Mouse (Mus musculus) limb, embryonic 12.5 days (tissue): ENCODE data around the gene Itgb2. TPM values are rescaled to one million over a fixed set of nuclear protein-coding genes. Genes with fewer than 3 reads are reported as not detected.

Experiments used
- ATAC-seq: fragments of 200-750 bp; cut with Nextera tagmentation; 2 replicates; pipeline ENCODE4 v1.8.0; 2017; ENCODE audit warnings: low read depth, moderate TSS enrichment; ENCODE audit not compliant: insufficient number of reproducible peaks, insufficient read depth, low FRiP score, low TSS enrichment
- H3K27ac ChIP-seq: fragments of 300-500 bp; sonication (generic); 2 replicates; pipeline ENCODE4 v1.5.1; 2016; ENCODE audit warnings: mild to moderate bottlenecking, moderate library complexity
- H3K27me3 ChIP-seq: fragments of 300-500 bp; sonication (generic); 2 replicates; pipeline ENCODE4 v1.6.1; 2016; ENCODE audit warnings: mild to moderate bottlenecking, moderate library complexity
- H3K36me3 ChIP-seq: fragments of 300-500 bp; sonication (generic); 2 replicates; pipeline ENCODE4 v1.6.1; 2016; ENCODE audit warnings: mild to moderate bottlenecking, moderate library complexity
- H3K4me1 ChIP-seq: fragments of 300-500 bp; sonication (generic); replicated peaks from 2 replicates; pipeline ENCODE4 v1.6.1; 2016
- H3K4me2 ChIP-seq: fragments of 300-500 bp; sonication (generic); 2 replicates; pipeline ENCODE4 v1.6.1; 2016; ENCODE audit warnings: mild to moderate bottlenecking, moderate library complexity
- H3K4me3 ChIP-seq: fragments of 300-500 bp; sonication (generic); replicated peaks from 2 replicates; pipeline ENCODE4 v1.5.1; 2016; ENCODE audit warnings: mild to moderate bottlenecking
- H3K9ac ChIP-seq: fragments of 300-500 bp; sonication (generic); replicated peaks from 2 replicates; pipeline ENCODE4 v1.6.1; 2016; ENCODE audit warnings: mild to moderate bottlenecking, moderate library complexity
- H3K9me3 ChIP-seq: fragments of 300-500 bp; sonication (generic); 2 replicates; pipeline ENCODE4 v1.6.1; 2016; ENCODE audit warnings: mild to moderate bottlenecking, moderate library complexity
- WGBS: fragments of 180-500 bp; shearing (Covaris S2); methylation state at CpG from one replicate; pipeline ENCODE4 v1.1.7; 2016; 5-methylcytosine and 5-hydroxymethylcytosine counted together
- polyA plus RNA-seq: library from polyadenylated mRNA; unstranded; fragments of >200 nt; fragmentation: Nextera tagmentation; extraction: Ambion mirVana; gene quantifications from 2 replicates; pipeline ENCODE4 v1.2.1, GENCODE M21; 2016

The Itgb2 gene
- polyA plus RNA-seq, 1 experiment from 2014 or later: 0.98 TPM

- Histone ChIP-seq H3K4me3 (no peak overlapping the region), H3K27ac (0 out of 2 replicates have a peak overlapping the region, but pooled peaks have one; percentile 29), H3K4me1 (peaks cover 27% of the 10 kb centered on the region), H3K36me3 (no peaks in the 10 kb centered on the region; the same call in 1 of the 2 replicates), H3K27me3 (no peaks in the 10 kb centered on the region), H3K4me2 (no peak overlapping the region), H3K9me3 (no peaks in the 10 kb centered on the region), H3K9ac (no peak overlapping the region)
- 55% methylated on average over 10 of the region's 10 CpGs for WGBS
- no peak for ATAC-seq
Observed at GRCm38 (mm10) chr10:77580027-77580920, 50.2 kb downstream of the Itgb2 start.

GRCm38 (mm10) chr10:77581023-77581407, 51.0 kb downstream of the Itgb2 start:
- Histone ChIP-seq H3K4me1 (peaks cover 27% of the 10 kb centered on the region), H3K9ac (peak overlapping the region; percentile 82), H3K27ac (peak overlapping the region; percentile 92), H3K9me3 (no peaks in the 10 kb centered on the region), H3K4me3 (peak overlapping the region; percentile 82), H3K4me2 (peak overlapping the region; percentile 89), H3K36me3 (peaks cover 7% of the 10 kb centered on the region; the same call in 1 of the 2 replicates), H3K27me3 (no peaks in the 10 kb centered on the region)
- WGBS: 10% methylated on average over 8 of the region's 8 CpGs
- ATAC-seq: no peak

GRCm38 (mm10) chr10:77581408-77582284, 51.6 kb downstream of the Itgb2 start, which contains the start of gene Pttg1ip:
Gene Pttg1ip, plus strand, starts transcription at chr10:77581720.
- Histone ChIP-seq H3K27ac (peak within 1 kb of the TSS; percentile 92), H3K9ac (peak within 1 kb of the TSS; percentile 82), H3K4me3 (peak within 1 kb of the TSS; percentile 82), H3K36me3 (peaks cover 11% of the 10 kb centered on the region), H3K4me2 (peak within 1 kb of the TSS; percentile 89), H3K27me3 (no peaks in the 10 kb centered on the region), H3K4me1 (peaks cover 28% of the 10 kb centered on the region), H3K9me3 (no peaks in the 10 kb centered on the region)
- ATAC-seq: peak; percentile 97
- WGBS: 1% methylated on average over 64 of the region's 64 CpGs

GRCm38 (mm10) chr10:77582285-77582618, 52.2 kb downstream of the Itgb2 start:
- Histone ChIP-seq H3K9ac (peak overlapping the region; percentile 82), H3K27me3 (no peaks in the 10 kb centered on the region), H3K4me3 (peak overlapping the region; percentile 82), H3K9me3 (no peaks in the 10 kb centered on the region), H3K36me3 (peaks cover 17% of the 10 kb centered on the region), H3K4me2 (peak overlapping the region; percentile 89), H3K4me1 (peaks cover 30% of the 10 kb centered on the region), H3K27ac (peak overlapping the region; percentile 92)
- WGBS: 8% methylated on average over 8 of the region's 8 CpGs
- no peak for ATAC-seq

DNA sequence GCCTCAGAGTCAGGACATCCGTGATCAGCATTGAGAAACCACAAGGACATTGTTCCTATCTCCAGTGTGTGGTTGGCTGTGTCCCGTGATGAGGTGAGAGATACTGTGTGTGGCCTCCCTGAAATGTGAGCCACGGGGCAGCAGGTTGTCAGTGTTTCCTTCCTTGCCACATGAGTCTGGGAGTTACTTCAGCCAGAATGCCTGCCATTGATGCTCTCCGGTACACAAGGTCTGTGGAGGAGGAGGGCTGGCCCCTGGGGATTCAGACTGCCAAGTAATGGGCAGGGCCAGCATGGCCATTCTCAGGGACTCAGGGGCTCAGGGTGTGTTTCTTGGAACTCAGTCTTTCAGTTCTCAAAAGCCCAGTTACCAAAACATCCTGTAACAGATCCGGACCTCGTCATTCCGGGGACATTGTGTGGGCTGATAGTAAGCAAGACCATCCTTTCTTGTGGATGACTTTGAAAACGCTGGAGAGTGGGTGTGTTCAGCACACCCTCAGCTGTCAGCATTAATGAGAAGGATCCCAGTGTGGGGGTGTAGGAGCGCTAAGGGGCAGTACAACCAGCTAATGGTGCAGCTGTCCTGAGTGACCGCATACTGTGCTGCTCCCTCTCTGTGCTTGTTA, 53.9 kb downstream of the Itgb2 start:
- WGBS: 84% methylated on average over 10 of the region's 10 CpGs
- peaks cover 33% of the 10 kb centered on the region for H3K4me1 ChIP-seq
- H3K9ac ChIP-seq: no peak overlapping the region
- ATAC-seq: no peak
- H3K27ac ChIP-seq: no peak overlapping the region
- no peak overlapping the region for H3K4me3 ChIP-seq
- H3K4me2 ChIP-seq: no peak overlapping the region
- no peaks in the 10 kb centered on the region for H3K9me3 ChIP-seq
- peaks cover 33% of the 10 kb centered on the region for H3K36me3 ChIP-seq
- no peaks in the 10 kb centered on the region for H3K27me3 ChIP-seq

- 90% methylated on average over 3 of the region's 3 CpGs for WGBS
- Histone ChIP-seq H3K36me3 (peaks cover 58% of the 10 kb centered on the region), H3K27ac (no peak overlapping the region), H3K4me2 (no peak overlapping the region), H3K4me3 (no peak overlapping the region), H3K9me3 (no peaks in the 10 kb centered on the region), H3K9ac (no peak overlapping the region), H3K27me3 (no peaks in the 10 kb centered on the region), H3K4me1 (peaks cover 35% of the 10 kb centered on the region)
- no peak for ATAC-seq
Observed at GRCm38 (mm10) chr10:77586637-77587036, 56.6 kb downstream of the Itgb2 start.

DNA sequence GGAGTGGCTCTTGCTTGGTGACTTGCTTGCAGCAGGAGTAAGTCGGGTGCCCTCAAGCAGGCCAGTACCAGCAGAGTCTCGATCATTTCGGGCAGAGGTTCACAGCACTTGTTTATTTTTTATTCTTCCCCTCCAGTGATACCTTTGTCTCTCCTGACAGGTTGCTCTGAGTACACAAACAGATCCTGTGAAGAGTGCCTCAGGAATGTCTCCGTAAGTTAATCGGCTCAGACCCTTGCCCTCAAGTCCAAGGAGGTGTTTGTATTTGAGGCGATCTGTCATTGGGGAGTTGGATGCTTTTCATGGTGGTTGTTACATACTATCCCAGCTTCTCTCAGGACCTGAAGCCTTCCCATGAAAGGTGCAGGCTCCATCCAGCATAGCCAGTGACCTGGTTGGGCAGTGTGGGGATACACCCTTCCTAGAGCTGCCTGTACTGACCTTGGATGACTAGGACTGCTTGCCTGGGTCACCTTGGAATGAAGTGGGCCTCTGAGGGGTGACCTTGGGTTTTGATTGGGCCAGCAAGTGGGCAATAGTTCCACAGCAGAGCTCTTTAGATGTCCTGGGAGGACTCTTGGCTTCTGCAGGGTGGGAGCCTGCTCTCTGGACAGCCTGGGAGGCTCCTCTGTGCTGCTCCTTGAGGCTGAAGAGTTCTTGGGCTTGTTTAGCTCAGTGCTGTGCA, 57.2 kb downstream of the Itgb2 start:
- no peak overlapping the region for H3K4me2 ChIP-seq
- peaks cover 60% of the 10 kb centered on the region for H3K36me3 ChIP-seq
- H3K9me3 ChIP-seq: no peaks in the 10 kb centered on the region
- no peak overlapping the region for H3K4me3 ChIP-seq
- no peak overlapping the region for H3K27ac ChIP-seq
- no peak overlapping the region for H3K9ac ChIP-seq
- H3K4me1 ChIP-seq: peaks cover 33% of the 10 kb centered on the region
- H3K27me3 ChIP-seq: no peaks in the 10 kb centered on the region
- WGBS: 93% methylated on average over 6 of the region's 6 CpGs
- no peak for ATAC-seq

GRCm38 (mm10) chr10:77588036-77588435, 58.0 kb downstream of the Itgb2 start:
- H3K9ac ChIP-seq: no peak overlapping the region
- peaks cover 67% of the 10 kb centered on the region for H3K36me3 ChIP-seq
- H3K4me1 ChIP-seq: peaks cover 25% of the 10 kb centered on the region
- H3K4me3 ChIP-seq: no peak overlapping the region
- H3K4me2 ChIP-seq: no peak overlapping the region
- no peak for ATAC-seq
- 80% methylated on average over 2 of the region's 2 CpGs for WGBS
- H3K9me3 ChIP-seq: no peaks in the 10 kb centered on the region
- no peak overlapping the region for H3K27ac ChIP-seq
- H3K27me3 ChIP-seq: no peaks in the 10 kb centered on the region

GRCm38 (mm10) chr10:77589117-77589516, 59.1 kb downstream of the Itgb2 start:
- Histone ChIP-seq H3K4me2 (no peak overlapping the region), H3K27me3 (no peaks in the 10 kb centered on the region), H3K9me3 (0 out of 2 replicates have a peak, but pooled peaks cover 2% of the 10 kb centered on the region), H3K27ac (0 out of 2 replicates have a peak overlapping the region, but pooled peaks have one; percentile 17), H3K4me1 (peaks cover 18% of the 10 kb centered on the region), H3K36me3 (peaks cover 78% of the 10 kb centered on the region), H3K4me3 (no peak overlapping the region), H3K9ac (no peak overlapping the region; the same call in 1 of the 2 replicates)
- 73% methylated on average over 7 of the region's 7 CpGs for WGBS
- no peak for ATAC-seq

GRCm38 (mm10) chr10:77589749-77590148, 59.7 kb downstream of the Itgb2 start:
- Histone ChIP-seq H3K4me1 (peaks cover 18% of the 10 kb centered on the region), H3K4me3 (no peak overlapping the region), H3K4me2 (no peak overlapping the region), H3K27me3 (no peaks in the 10 kb centered on the region), H3K36me3 (peaks cover 84% of the 10 kb centered on the region), H3K9me3 (0 out of 2 replicates have a peak, but pooled peaks cover 3% of the 10 kb centered on the region), H3K27ac (0 out of 2 replicates have a peak overlapping the region, but pooled peaks have one; percentile 17), H3K9ac (no peak overlapping the region)
- ATAC-seq: no peak
- WGBS: 82% methylated on average over 8 of the region's 8 CpGs
